Mouse (Mus musculus) CD4-positive, CD25-positive, alpha-beta regulatory T cell, adult 9 weeks (primary cell): ENCODE data around the gene Nps. TPM values are rescaled to one million over a fixed set of nuclear protein-coding genes. Genes with fewer than 3 reads are reported as not detected.

Experiments used
- polyA plus RNA-seq: library from polyadenylated mRNA; unstranded; fragments of 100-300 nt; shearing (Covaris generic); gene quantifications from one replicate; pipeline ENCODE4 v1.2.1, GENCODE M21; 2017

Gene Nps
- polyA plus RNA-seq, result not detected

GRCm38 (mm10) chr7:135258053-135258753 is at the start of gene Nps:
Gene Nps (plus strand): TSS chr7:135258703.

Other genes with a start within 250 kb of the Nps start
- not detected for gene Foxi2, start 151.6 kb downstream of the Nps start, polyA plus RNA-seq